Mouse (Mus musculus): ENCODE measurements around the gene Sorbs1. TPM values are rescaled to one million over a fixed set of nuclear protein-coding genes. Genes with fewer than 3 reads are reported as not detected.

Gene Sorbs1
- polyA plus RNA-seq, 1 experiment = 84.4 TPM

DNA sequence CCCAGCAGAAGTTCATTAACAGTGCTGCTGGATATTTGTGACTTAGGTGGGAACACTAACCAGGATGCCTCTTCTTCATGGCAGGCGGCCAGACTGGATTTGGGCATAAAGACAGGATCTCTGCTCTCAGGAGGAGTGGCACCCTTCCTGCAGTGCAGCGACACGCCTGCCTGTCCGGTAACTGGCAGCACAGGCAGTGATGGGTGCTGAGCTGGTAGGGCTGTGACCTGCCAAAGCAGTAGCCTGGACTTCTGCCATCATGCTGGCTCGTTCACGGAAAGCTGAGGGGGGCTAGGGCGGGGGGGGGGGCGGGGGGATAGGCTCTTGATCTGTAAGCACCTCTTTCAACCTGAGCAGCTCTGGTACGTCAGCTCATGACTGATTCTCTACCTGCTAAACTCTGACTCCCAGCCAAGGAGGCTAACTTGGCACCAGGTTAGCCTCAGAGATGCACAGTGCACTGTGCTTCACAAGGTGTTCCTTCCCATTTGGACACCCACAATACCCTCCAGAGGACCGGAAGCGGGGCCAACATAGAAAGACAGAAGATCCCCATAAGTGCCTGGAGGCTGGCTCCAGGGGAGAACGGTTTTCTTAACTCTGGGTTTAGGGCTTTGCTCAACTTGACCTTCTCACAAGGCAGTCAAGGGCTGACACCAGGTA lies 151.2 kb downstream of the Sorbs1 start:
- no peaks in the 10 kb centered on the region for H3K4me1 ChIP-seq (ENCODE audit: control insufficient read depth, insufficient read depth, low read length)
- no peak overlapping the region for H3K4me3 ChIP-seq (ENCODE audit: low read depth, low read length)
- H3K27ac ChIP-seq (ENCODE audit: insufficient read depth, low read length) = no peak overlapping the region
- H3K9me3 ChIP-seq (replicated peaks; ENCODE audit: control insufficient read depth, insufficient read depth, low read length, poor library complexity, severe bottlenecking) = no peaks in the 10 kb centered on the region; the same call in 1 of the 2 replicates
- TF ChIP-seq CTCF (IDR thresholded peaks at IDR 0.05; ENCODE audit: low read depth, low read length) (no peak), POLR2A (IDR thresholded peaks at IDR 0.05; ENCODE audit: insufficient read depth, low read length) (no peak), EP300 (IDR thresholded peaks at IDR 0.05; ENCODE audit: insufficient read depth, low read depth, low read length) (no peak)
- H3K36me3 ChIP-seq (ENCODE audit: control insufficient read depth, insufficient read depth, low read length, poor library complexity, severe bottlenecking) = no peaks in the 10 kb centered on the region; the same call in 1 of the 2 replicates
- no peaks in the 10 kb centered on the region for H3K27me3 ChIP-seq (ENCODE audit: control insufficient read depth, insufficient read depth, low read length, poor library complexity, severe bottlenecking)
- no peak overlapping the region for H3K9ac ChIP-seq (ENCODE audit: low read depth, poor library complexity, severe bottlenecking)

- Histone ChIP-seq H3K36me3 (ENCODE audit: control insufficient read depth, insufficient read depth, low read length, poor library complexity, severe bottlenecking) (no peaks in the 10 kb centered on the region; the same call in 1 of the 2 replicates), H3K27ac (ENCODE audit: insufficient read depth, low read length) (no peak overlapping the region), H3K4me3 (ENCODE audit: low read depth, low read length) (no peak overlapping the region), H3K9me3 (replicated peaks; ENCODE audit: control insufficient read depth, insufficient read depth, low read length, poor library complexity, severe bottlenecking) (no peaks in the 10 kb centered on the region; the same call in 1 of the 2 replicates), H3K4me1 (ENCODE audit: control insufficient read depth, insufficient read depth, low read length) (no peaks in the 10 kb centered on the region), H3K27me3 (ENCODE audit: control insufficient read depth, insufficient read depth, low read length, poor library complexity, severe bottlenecking) (no peaks in the 10 kb centered on the region), H3K9ac (ENCODE audit: low read depth, poor library complexity, severe bottlenecking) (no peak overlapping the region)
- TF ChIP-seq CTCF (IDR thresholded peaks at IDR 0.05; ENCODE audit: low read depth, low read length) (no peak), EP300 (IDR thresholded peaks at IDR 0.05; ENCODE audit: insufficient read depth, low read depth, low read length) (no peak), POLR2A (IDR thresholded peaks at IDR 0.05; ENCODE audit: insufficient read depth, low read length) (no peak)
These were observed 153.7 kb downstream of the Sorbs1 start for GRCm38 (mm10) chr19:40359712-40360394.

DNA sequence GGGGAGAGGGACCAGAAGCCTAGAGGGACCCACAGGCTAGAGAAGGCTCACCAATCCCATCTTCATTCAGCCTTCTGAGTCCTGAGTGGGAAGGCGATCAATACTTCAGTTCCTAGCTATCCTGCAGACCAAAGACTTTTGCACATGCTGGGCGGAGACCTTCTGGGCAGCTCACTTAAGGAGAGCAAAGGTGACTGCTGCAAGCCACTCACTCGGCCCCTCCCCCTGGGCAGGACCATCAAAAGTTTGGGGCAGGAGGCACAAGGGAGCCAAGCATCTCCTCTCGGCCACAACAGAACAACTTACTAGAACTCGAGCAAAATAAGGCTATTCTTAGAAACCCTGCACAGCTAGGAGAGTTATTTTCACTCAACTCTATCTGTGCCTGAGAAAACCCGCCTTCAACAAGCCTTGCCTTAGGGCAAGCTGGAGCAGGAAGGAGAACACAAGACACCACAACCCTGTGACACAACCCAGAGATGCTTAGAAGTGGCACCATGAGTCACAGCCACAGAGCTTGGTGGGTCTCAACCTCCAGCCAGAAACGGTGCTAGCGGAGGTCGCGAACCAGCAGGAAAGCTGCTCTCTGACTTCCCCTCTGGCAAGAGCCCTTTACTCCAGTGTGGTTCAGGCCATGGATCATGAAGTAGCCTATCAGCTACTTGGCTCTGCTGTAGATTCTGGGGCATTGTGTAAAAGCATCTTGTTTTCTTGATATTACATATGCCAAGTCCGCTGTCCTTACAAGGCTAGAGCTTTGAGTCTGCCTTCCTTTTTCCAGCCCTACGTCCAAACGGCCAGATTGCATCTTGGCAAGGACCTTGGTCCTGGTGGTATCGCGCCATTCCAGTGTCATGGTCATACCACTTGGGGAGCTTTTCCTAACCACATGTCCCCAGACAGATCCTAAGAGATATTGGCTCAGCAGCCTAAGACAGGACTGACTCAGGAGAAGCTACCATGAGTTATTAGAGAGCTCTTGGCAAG lies 156.8 kb downstream of the Sorbs1 start:
- no peak for TF ChIP-seq POLR2A (IDR thresholded peaks at IDR 0.05; ENCODE audit: insufficient read depth, low read length)
- no peak for TF ChIP-seq EP300 (IDR thresholded peaks at IDR 0.05; ENCODE audit: insufficient read depth, low read depth, low read length)
- Histone ChIP-seq H3K27ac (ENCODE audit: insufficient read depth, low read length) (no peak overlapping the region), H3K4me1 (ENCODE audit: control insufficient read depth, insufficient read depth, low read length) (no peaks in the 10 kb centered on the region), H3K9ac (ENCODE audit: low read depth, poor library complexity, severe bottlenecking) (no peak overlapping the region), H3K9me3 (replicated peaks; ENCODE audit: control insufficient read depth, insufficient read depth, low read length, poor library complexity, severe bottlenecking) (no peaks in the 10 kb centered on the region), H3K36me3 (ENCODE audit: control insufficient read depth, insufficient read depth, low read length, poor library complexity, severe bottlenecking) (no peaks in the 10 kb centered on the region; the same call in 1 of the 2 replicates), H3K27me3 (ENCODE audit: control insufficient read depth, insufficient read depth, low read length, poor library complexity, severe bottlenecking) (no peaks in the 10 kb centered on the region), H3K4me3 (ENCODE audit: low read depth, low read length) (no peak overlapping the region)

GRCm38 (mm10) chr19:40355075-40355474 lies 158.5 kb downstream of the Sorbs1 start:
- Histone ChIP-seq H3K36me3 (ENCODE audit: control insufficient read depth, insufficient read depth, low read length, poor library complexity, severe bottlenecking) (no peaks in the 10 kb centered on the region; the same call in 1 of the 2 replicates), H3K4me3 (ENCODE audit: low read depth, low read length) (no peak overlapping the region), H3K9me3 (replicated peaks; ENCODE audit: control insufficient read depth, insufficient read depth, low read length, poor library complexity, severe bottlenecking) (no peaks in the 10 kb centered on the region), H3K4me1 (ENCODE audit: control insufficient read depth, insufficient read depth, low read length) (peaks cover 3% of the 10 kb centered on the region), H3K27me3 (ENCODE audit: control insufficient read depth, insufficient read depth, low read length, poor library complexity, severe bottlenecking) (no peaks in the 10 kb centered on the region), H3K27ac (ENCODE audit: insufficient read depth, low read length) (no peak overlapping the region), H3K9ac (ENCODE audit: low read depth, poor library complexity, severe bottlenecking) (no peak overlapping the region)
- TF ChIP-seq CTCF (IDR thresholded peaks at IDR 0.05; ENCODE audit: low read depth, low read length) = no peak

GRCm38 (mm10) chr19:40352006-40352405 lies 161.6 kb downstream of the Sorbs1 start:
- Histone ChIP-seq H3K4me3 (ENCODE audit: low read depth, low read length) (no peak overlapping the region), H3K27ac (ENCODE audit: insufficient read depth, low read length) (no peak overlapping the region)
- TF ChIP-seq EP300 (IDR thresholded peaks at IDR 0.05; ENCODE audit: insufficient read depth, low read depth, low read length) (no peak), CTCF (IDR thresholded peaks at IDR 0.05; ENCODE audit: low read depth, low read length) (no peak), POLR2A (IDR thresholded peaks at IDR 0.05; ENCODE audit: insufficient read depth, low read length) (no peak)

More at GRCm38 (mm10) chr19:40352006-40352405, 161.6 kb downstream of the Sorbs1 start:
- Histone ChIP-seq H3K9ac (ENCODE audit: low read depth, poor library complexity, severe bottlenecking) (no peak overlapping the region), H3K36me3 (ENCODE audit: control insufficient read depth, insufficient read depth, low read length, poor library complexity, severe bottlenecking) (no peaks in the 10 kb centered on the region; the same call in 1 of the 2 replicates), H3K4me1 (ENCODE audit: control insufficient read depth, insufficient read depth, low read length) (peaks cover 4% of the 10 kb centered on the region), H3K27me3 (ENCODE audit: control insufficient read depth, insufficient read depth, low read length, poor library complexity, severe bottlenecking) (no peaks in the 10 kb centered on the region), H3K9me3 (replicated peaks; ENCODE audit: control insufficient read depth, insufficient read depth, low read length, poor library complexity, severe bottlenecking) (no peaks in the 10 kb centered on the region)
